Mouse (Mus musculus) stomach, postnatal 0 days (tissue): Measurements from ENCODE around the gene Jun.

Experiments
- CTCF ChIP-seq: IDR thresholded peaks from 2 replicates; pipeline ENCODE4 v1.5.1; 2016; ENCODE audit warnings: antibody characterized with exemption, low read depth, mild to moderate bottlenecking, moderate library complexity
- EP300 ChIP-seq: optimal IDR thresholded peaks from 2 replicates; pipeline ENCODE3; 2016; ENCODE audit warnings: antibody characterized with exemption

DNA sequence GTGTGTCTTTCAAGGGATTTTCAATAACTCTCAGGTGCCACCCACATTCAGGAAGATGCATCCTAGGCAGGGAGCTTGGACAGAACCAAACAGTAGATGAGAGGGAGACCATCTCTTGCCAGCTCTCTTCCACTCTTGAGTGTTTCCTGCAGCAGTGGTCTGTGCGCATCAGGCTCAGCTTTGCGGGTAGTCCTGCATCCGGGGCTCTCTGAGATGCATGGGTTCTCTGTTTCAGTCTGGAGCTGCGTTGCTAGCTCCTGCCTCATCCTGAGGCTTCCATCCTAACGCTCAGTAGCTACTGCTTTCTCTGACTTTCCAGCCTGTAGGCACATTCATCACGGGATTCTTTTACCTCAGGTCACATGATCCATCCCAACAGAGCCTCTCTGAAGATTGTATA is 43.9 kb upstream of the Jun start:
- TF ChIP-seq CTCF = no peak
- no peak for TF ChIP-seq EP300
